Mouse (Mus musculus) kidney, adult 18-20 months (tissue): ENCODE measurements around the gene Ing5.
"Not testable (repeated sequence)": the region's sequence is repeated elsewhere in the genome, so short reads cannot be mapped to it uniquely, and the experiment has no call there.

Experiments used
- DNase-seq: peaks from one replicate; pipeline ENCODE4 v3.0.0; 2021

Ing5 gene

GRCm38 (mm10) chr1:93811495-93812039 is 7.8 kb downstream of the Ing5 start:
- DNase-seq = no peak

GRCm38 (mm10) chr1:93817823-93818532 is 14.2 kb downstream of the Ing5 start:
- DNase-seq = no peak

GRCm38 (mm10) chr1:93818722-93819121 is 15.0 kb downstream of the Ing5 start:
- DNase-seq = no peak

- DNase-seq = no peak
These were observed 20.2 kb downstream of the Ing5 start for GRCm38 (mm10) chr1:93823796-93824495.

- no peak for DNase-seq
These were observed 20.8 kb downstream of the Ing5 start, which contains the start of gene D2hgdh for GRCm38 (mm10) chr1:93824609-93825008. TSS of gene D2hgdh (plus strand) at chr1:93824909.

GRCm38 (mm10) chr1:93825105-93825674 is 21.4 kb downstream of the Ing5 start:
- DNase-seq = peak; percentile 97

- no peak for DNase-seq
These were observed 22.2 kb downstream of the Ing5 start for GRCm38 (mm10) chr1:93825771-93826539.

GRCm38 (mm10) chr1:93826540-93826835 is 22.7 kb downstream of the Ing5 start:
- DNase-seq = no peak

- DNase-seq = not testable (repeated sequence)
These were observed 29.1 kb downstream of the Ing5 start for GRCm38 (mm10) chr1:93832754-93833360.

- no peak for DNase-seq
These were observed 30.9 kb downstream of the Ing5 start for GRCm38 (mm10) chr1:93834671-93835150.

GRCm38 (mm10) chr1:93835211-93835610 is 31.4 kb downstream of the Ing5 start:
- no peak for DNase-seq

GRCm38 (mm10) chr1:93835876-93836531 is 32.2 kb downstream of the Ing5 start:
- DNase-seq = no peak

- no peak for DNase-seq
These were observed 32.8 kb downstream of the Ing5 start for GRCm38 (mm10) chr1:93836532-93836913.

- DNase-seq = no peak
These were observed 33.6 kb downstream of the Ing5 start for GRCm38 (mm10) chr1:93837335-93837734.

GRCm38 (mm10) chr1:93838569-93838968 is 34.8 kb downstream of the Ing5 start:
- not testable (repeated sequence) for DNase-seq

GRCm38 (mm10) chr1:93845766-93846366 is 42.1 kb downstream of the Ing5 start:
- not testable (repeated sequence) for DNase-seq

GRCm38 (mm10) chr1:93855790-93856189 is 52.0 kb downstream of the Ing5 start:
- DNase-seq = not testable (repeated sequence)

GRCm38 (mm10) chr1:93857370-93857769 is 53.6 kb downstream of the Ing5 start:
- DNase-seq = no peak

- no peak for DNase-seq
These were observed 54.2 kb downstream of the Ing5 start for GRCm38 (mm10) chr1:93857991-93858390.

- DNase-seq = no peak
These were observed 55.9 kb downstream of the Ing5 start for GRCm38 (mm10) chr1:93859619-93860018.

GRCm38 (mm10) chr1:93861048-93861447 is 57.3 kb downstream of the Ing5 start, which contains the start of gene Gal3st2:
TSS of gene Gal3st2 (plus strand) at chr1:93861306.
- DNase-seq = not testable (repeated sequence)
